Mouse (Mus musculus) G1E (cell line): ENCODE results near the gene Lrp2bp. TPM values are rescaled to one million over a fixed set of nuclear protein-coding genes. Genes with fewer than 3 reads are reported as not detected.

Source experiments
- ATAC-seq: 2 replicates; pipeline ENCODE4 v1.8.0; 2016; ENCODE audit warnings: mild to moderate bottlenecking; ENCODE audit not compliant: insufficient number of reproducible peaks, poor library complexity, low FRiP score, severe bottlenecking; ENCODE audit errors: extremely low read depth
- DNase-seq: peaks from one replicate; pipeline ENCODE4 v3.0.0; 2012; ENCODE audit warnings: low spot score
- H3K27me3 ChIP-seq: 2 replicates; pipeline ENCODE4 v1.6.1; 2012; ENCODE audit warnings: mild to moderate bottlenecking, low read length, inconsistent platforms; ENCODE audit not compliant: insufficient read depth
- H3K36me3 ChIP-seq: replicated peaks from 2 replicates; pipeline ENCODE3; 2012; ENCODE audit warnings: mild to moderate bottlenecking, inconsistent platforms
- H3K4me1 ChIP-seq: 2 replicates; pipeline ENCODE4 v1.6.1; 2012; ENCODE audit warnings: low read depth, low read length, inconsistent platforms, mixed read lengths; ENCODE audit not compliant: insufficient read depth
- H3K4me3 ChIP-seq: 2 replicates; pipeline ENCODE4 v1.5.1; 2012; ENCODE audit warnings: low read depth, mild to moderate bottlenecking, inconsistent platforms, low read length, moderate library complexity, mixed read lengths
- H3K9me3 ChIP-seq: replicated peaks from 2 replicates; pipeline ENCODE4 v1.6.1; 2012; ENCODE audit warnings: inconsistent platforms
- CTCF ChIP-seq: IDR thresholded peaks from 2 replicates; pipeline ENCODE4 v1.5.1; 2012; ENCODE audit warnings: low read depth, low read length, inconsistent platforms, mixed read lengths
- GATA1 ChIP-seq: IDR thresholded peaks from 2 replicates; pipeline ENCODE4 v1.6.1; 2012; ENCODE audit warnings: borderline replicate concordance, low read length, inconsistent platforms, mixed read lengths
- GATA2 ChIP-seq: IDR thresholded peaks from 2 replicates; pipeline ENCODE4 v1.6.1; 2012; ENCODE audit warnings: low read depth, low read length, inconsistent platforms, borderline replicate concordance
- POLR2AphosphoS5 ChIP-seq: IDR thresholded peaks from 2 replicates; pipeline ENCODE4 v1.6.1; 2012; ENCODE audit warnings: low read depth, low read length, inconsistent platforms; ENCODE audit not compliant: insufficient replicate concordance
- TAL1 ChIP-seq: conservative IDR thresholded peaks from 2 replicates; pipeline ENCODE4 v1.6.1; 2012; ENCODE audit warnings: low read depth, low read length, inconsistent platforms, mixed read lengths
- polyA plus RNA-seq: library from polyadenylated mRNA; stranded (reverse); fragments of >175 nt; gene quantifications from 2 replicates; pipeline ENCODE4 v1.2.3, GENCODE M21; 2012
- total RNA-seq, 2 experiments: library from RNA; stranded (forward) in 1 of 2; stranded (reverse) in 1 of 2; fragments of 200-1000 nt in 1 of 2; fragments of >200 nt in 1 of 2; fragmentation: Nextera tagmentation in 1 of 2; gene quantifications; 2 replicates each; pipeline ENCODE4 v1.2.3; 2014 to 2017

Gene Lrp2bp
- total and polyA plus RNA-seq, 3 experiments, result 0.55 TPM; not detected in 2

DNA sequence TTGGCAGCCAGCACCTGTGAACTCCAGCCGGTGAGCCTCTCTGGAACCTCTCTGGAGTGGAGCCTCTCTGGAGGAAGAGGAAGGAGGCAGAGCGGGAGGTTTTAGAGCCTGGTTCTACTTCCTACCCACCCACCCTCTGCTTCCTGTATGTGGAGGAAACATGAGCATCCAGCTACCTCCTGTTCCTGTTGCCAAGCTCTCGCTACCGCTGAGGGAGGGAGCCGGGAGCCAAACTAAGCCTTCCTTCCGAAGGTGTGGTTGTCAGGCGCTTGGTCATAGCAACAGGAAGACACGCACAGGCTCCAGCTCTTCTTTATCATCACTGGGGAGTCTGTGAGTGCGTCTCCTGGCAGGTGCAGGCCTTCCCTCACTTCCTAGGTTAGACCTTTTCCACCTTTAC is 23.1 kb downstream of the Lrp2bp start:
- Histone ChIP-seq H3K9me3 (no peaks in the 10 kb centered on the region), H3K36me3 (peaks cover 32% of the 10 kb centered on the region), H3K4me3 (no peak overlapping the region), H3K27me3 (no peaks in the 10 kb centered on the region), H3K4me1 (no peaks in the 10 kb centered on the region)
- ATAC-seq (no peak), DNase-seq (no peak)
- TF ChIP-seq POLR2AphosphoS5 (no peak), GATA2 (no peak), CTCF (no peak), TAL1 (no peak), GATA1 (no peak)

DNA sequence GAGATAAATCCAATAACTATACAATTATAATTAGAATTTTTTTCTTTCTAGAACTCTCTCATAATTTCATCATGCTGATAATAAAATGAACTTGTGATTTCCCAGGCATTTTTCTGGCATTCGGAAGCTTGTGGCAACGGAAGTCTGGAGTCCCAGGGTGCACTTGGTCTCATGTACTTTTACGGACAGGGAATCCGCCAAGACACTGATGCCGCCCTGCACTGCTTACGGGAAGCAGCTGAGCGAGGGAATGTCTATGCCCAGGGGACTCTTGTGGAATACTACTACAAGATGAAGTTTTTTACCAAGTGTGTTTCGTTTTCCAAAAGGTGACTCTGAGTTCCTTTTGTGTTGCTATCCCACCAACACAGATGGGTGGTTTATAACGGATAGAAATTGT is 23.7 kb downstream of the Lrp2bp start:
- Histone ChIP-seq H3K36me3 (peaks cover 32% of the 10 kb centered on the region), H3K27me3 (no peaks in the 10 kb centered on the region), H3K9me3 (no peaks in the 10 kb centered on the region), H3K4me1 (no peaks in the 10 kb centered on the region), H3K4me3 (no peak overlapping the region)
- TF ChIP-seq GATA2 (no peak), CTCF (no peak), GATA1 (no peak), POLR2AphosphoS5 (no peak), TAL1 (no peak)
- ATAC-seq (no peak), DNase-seq (no peak)

DNA sequence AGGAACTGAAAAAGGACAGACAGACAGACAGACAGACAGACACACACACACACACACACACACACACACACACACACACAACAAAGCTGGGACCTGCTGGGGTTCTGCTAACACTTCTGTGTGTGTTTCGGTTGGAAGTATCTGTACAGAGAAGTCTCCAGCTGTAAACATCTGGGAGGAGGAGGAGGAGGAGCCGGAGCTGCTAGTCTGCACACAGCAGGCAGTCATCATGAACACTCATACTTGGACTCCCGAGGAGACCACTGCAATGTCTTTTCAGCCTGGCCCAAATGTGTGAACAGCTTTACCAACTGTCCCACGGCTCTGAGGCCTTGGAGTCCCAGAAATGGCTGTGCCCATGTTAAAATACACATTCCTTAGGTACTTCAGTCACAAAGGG is 25.3 kb downstream of the Lrp2bp start:
- H3K9me3 ChIP-seq, result no peaks in the 10 kb centered on the region
- DNase-seq (no peak), ATAC-seq (no peak)
- H3K4me1 ChIP-seq, result no peaks in the 10 kb centered on the region
- TF ChIP-seq GATA1 (no peak), GATA2 (no peak), CTCF (no peak), POLR2AphosphoS5 (no peak), TAL1 (no peak)
- peaks cover 35% of the 10 kb centered on the region for H3K36me3 ChIP-seq
- H3K27me3 ChIP-seq, result no peaks in the 10 kb centered on the region
- H3K4me3 ChIP-seq, result no peak overlapping the region

DNA sequence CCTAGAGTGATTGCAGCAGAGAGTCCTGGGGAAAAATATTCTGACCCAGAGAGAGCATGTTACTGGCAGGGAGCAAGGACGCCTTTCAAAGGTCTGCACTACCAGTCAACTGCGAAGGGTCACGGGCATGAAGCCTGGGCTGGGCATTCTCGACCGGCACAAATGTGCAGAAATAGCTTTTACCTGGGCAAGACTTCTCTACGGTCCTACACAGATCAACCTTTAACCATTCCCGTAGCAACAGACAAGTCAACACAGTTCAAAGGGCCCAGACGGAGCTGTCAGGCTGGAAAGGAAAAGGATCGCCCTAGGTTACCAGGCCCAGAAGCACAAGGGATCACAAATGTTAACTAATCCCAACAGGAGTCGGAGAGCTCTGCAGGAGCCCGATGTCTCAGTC is 37.1 kb downstream of the Lrp2bp start:
- TF ChIP-seq TAL1 (no peak), GATA2 (no peak), GATA1 (no peak), POLR2AphosphoS5 (no peak), CTCF (no peak)
- Histone ChIP-seq H3K9me3 (no peaks in the 10 kb centered on the region), H3K27me3 (no peaks in the 10 kb centered on the region), H3K4me3 (no peak overlapping the region), H3K36me3 (peaks cover 83% of the 10 kb centered on the region), H3K4me1 (no peaks in the 10 kb centered on the region)
- no peak for DNase-seq
- no peak for ATAC-seq

DNA sequence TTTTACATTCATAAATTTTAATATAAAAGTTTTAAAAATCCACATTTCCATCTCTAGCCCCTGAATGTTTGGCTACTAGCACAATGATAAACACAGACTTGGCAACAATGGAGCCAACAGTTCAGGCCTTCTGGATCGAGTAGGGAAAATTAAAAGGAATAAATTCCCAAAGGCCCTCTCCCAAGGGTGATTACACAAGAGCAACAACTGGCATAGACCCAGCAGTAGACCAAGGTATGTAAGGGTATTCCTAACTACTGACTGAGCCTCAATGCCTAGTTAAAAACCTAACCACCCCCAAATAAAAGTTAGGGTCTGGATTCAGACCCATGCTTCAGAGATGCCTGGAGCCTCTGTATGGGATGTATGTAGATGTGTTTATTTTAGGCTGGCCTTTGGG is 40.6 kb downstream of the Lrp2bp start:
- no peak for DNase-seq
- H3K4me1 ChIP-seq, result no peaks in the 10 kb centered on the region
- H3K36me3 ChIP-seq, result peaks cover 86% of the 10 kb centered on the region
- H3K27me3 ChIP-seq, result no peaks in the 10 kb centered on the region
- TF ChIP-seq GATA1 (no peak), CTCF (no peak), POLR2AphosphoS5 (no peak), GATA2 (no peak), TAL1 (no peak)
- H3K4me3 ChIP-seq, result no peak overlapping the region
- H3K9me3 ChIP-seq, result no peaks in the 10 kb centered on the region
- ATAC-seq, result no peak

DNA sequence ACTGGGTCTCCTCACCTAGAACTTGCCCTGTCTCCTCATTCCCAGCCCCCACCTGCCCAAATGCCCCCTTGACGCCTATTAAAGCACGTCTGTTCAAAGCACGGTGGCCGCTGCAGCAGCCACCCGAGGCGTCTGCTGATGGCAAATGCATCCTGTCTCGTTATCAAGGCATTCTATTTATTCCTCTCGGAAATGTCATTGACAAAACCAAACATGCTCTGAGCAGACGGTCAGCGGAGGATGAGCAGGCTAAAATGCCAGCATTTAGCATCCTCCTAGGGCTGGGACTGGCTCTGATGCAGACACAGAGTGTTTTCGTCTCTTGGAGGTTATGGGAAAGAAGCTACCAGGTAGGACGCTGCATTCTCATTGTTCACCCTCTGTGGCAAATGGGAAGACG is 41.2 kb downstream of the Lrp2bp start:
- DNase-seq, result no peak
- Histone ChIP-seq H3K4me1 (no peaks in the 10 kb centered on the region), H3K36me3 (peaks cover 86% of the 10 kb centered on the region), H3K27me3 (no peaks in the 10 kb centered on the region), H3K4me3 (no peak overlapping the region), H3K9me3 (no peaks in the 10 kb centered on the region)
- no peak for ATAC-seq
- TF ChIP-seq GATA1 (no peak), CTCF (no peak), GATA2 (no peak), TAL1 (no peak), POLR2AphosphoS5 (no peak)
